8 mouse cellular contexts compared by ENCODE assay signal in genomic region chr3:123266753-123267651, GRCm38 (mm10). TPM values are rescaled to one million over a fixed set of nuclear protein-coding genes. Genes with fewer than 3 reads are reported as not detected.
DNase-seq lines count a peak whose midpoint lies in the region; ATAC-seq lines count a peak whose summit lies in the region.

TSS of gene Sec24d (plus strand) at chr3:123267455.

- peaks cover 44% of the 10 kb centered on the region for H3K27me3 ChIP-seq in forebrain, embryonic 10.5 days (ENCODE audit: poor library complexity, severe bottlenecking)
- no peaks in the 10 kb centered on the region for H3K27me3 ChIP-seq in heart, embryonic 14.5 days (ENCODE audit: control insufficient read depth, insufficient read depth, low read length)
- peaks cover 36% of the 10 kb centered on the region for H3K27me3 ChIP-seq in liver, embryonic 12.5 days (replicated peaks)
- H3K27me3 ChIP-seq in splenic B cell, adult 2 months (ENCODE audit: control insufficient read depth, insufficient read depth, low read length, poor library complexity, severe bottlenecking): no peaks in the 10 kb centered on the region

- no peaks in the 10 kb centered on the region for H3K36me3 ChIP-seq in forebrain, embryonic 10.5 days (replicated peaks)
- H3K36me3 ChIP-seq in heart, embryonic 14.5 days (ENCODE audit: control insufficient read depth, insufficient read depth, low read length): peaks cover 27% of the 10 kb centered on the region
- peaks cover 13% of the 10 kb centered on the region for H3K36me3 ChIP-seq in liver, embryonic 12.5 days
- H3K36me3 ChIP-seq in splenic B cell, adult 2 months (ENCODE audit: control insufficient read depth, insufficient read depth, low read length, poor library complexity, severe bottlenecking): no peaks in the 10 kb centered on the region

- WGBS in forebrain, embryonic 10.5 days: 3% methylated on average over 68 of the region's 68 CpGs
- 3% methylated on average over 65 of the region's 68 CpGs for WGBS in heart, embryonic 14.5 days
- 3% methylated on average over 68 of the region's 68 CpGs for WGBS in liver, embryonic 12.5 days (ENCODE audit: insufficient replicate concordance)

- H3K4me3 ChIP-seq in forebrain, embryonic 10.5 days: peak within 1 kb of the TSS; percentile 80
- H3K4me3 ChIP-seq in heart, embryonic 14.5 days (ENCODE audit: control insufficient read depth in 1 of 2, insufficient read depth in 1 of 2, low read depth in 1 of 2, low read length in 2 of 2): peak within 1 kb of the TSS; percentile 65 to 72
- H3K4me3 ChIP-seq in liver, embryonic 12.5 days: peak within 1 kb of the TSS; percentile 63

- ATAC-seq in heart, embryonic 14.5 days (ENCODE audit: insufficient number of reproducible peaks, insufficient read depth, low FRiP score, low read depth): peak; percentile 79
- peak; percentile 76 for ATAC-seq in liver, embryonic 12.5 days

- peak; percentile 92 for DNase-seq in CD4-positive helper T cell, adult 2 months (ENCODE audit: low read depth, low spot score)
- peak; percentile 46 for DNase-seq in brain, embryonic 18.5 days (ENCODE audit: low read depth, low spot score)
- DNase-seq in forebrain, embryonic 10.5 days (ENCODE audit: extremely low spot score, low spot score): peak; percentile 71
- peak; percentile 92 for DNase-seq in kidney, postnatal 14 days
- DNase-seq in naive thymus-derived CD4-positive, alpha-beta T cell, adult 2 months (ENCODE audit: low read depth): peak; percentile 92
- peak; percentile 63 for DNase-seq in splenic B cell, adult 2 months (ENCODE audit: low read depth, low spot score)

- H3K9ac ChIP-seq in heart, embryonic 14.5 days (ENCODE audit: low read length): peak within 1 kb of the TSS; percentile 87
- peak within 1 kb of the TSS; percentile 61 for H3K9ac ChIP-seq in liver, embryonic 12.5 days

- peak within 1 kb of the TSS; percentile 79 for H3K27ac ChIP-seq in forebrain, embryonic 10.5 days
- peak within 1 kb of the TSS; percentile 58 to 90 for H3K27ac ChIP-seq in heart, embryonic 14.5 days (replicated peaks in 1 of 2; ENCODE audit: control insufficient read depth in 1 of 2, insufficient read depth in 1 of 2, low read depth in 2 of 2, low read length in 2 of 2)
- H3K27ac ChIP-seq in liver, embryonic 12.5 days: peak within 1 kb of the TSS; percentile 27; the same call in 1 of the 2 replicates

- peaks cover 9% of the 10 kb centered on the region for H3K4me1 ChIP-seq in forebrain, embryonic 10.5 days
- H3K4me1 ChIP-seq in heart, embryonic 14.5 days (ENCODE audit: control insufficient read depth in 2 of 2, insufficient read depth in 2 of 2, low read length in 2 of 2): peaks cover 3 to 17% of the 10 kb centered on the region in 2 experiments
- no peaks in the 10 kb centered on the region for H3K4me1 ChIP-seq in liver, embryonic 12.5 days

- H3K9me3 ChIP-seq in forebrain, embryonic 10.5 days: no peaks in the 10 kb centered on the region
- H3K9me3 ChIP-seq in heart, embryonic 14.5 days (ENCODE audit: control insufficient read depth, low read length): no peaks in the 10 kb centered on the region
- H3K9me3 ChIP-seq in liver, embryonic 12.5 days (replicated peaks): no peaks in the 10 kb centered on the region

- H3K4me2 ChIP-seq in heart, embryonic 14.5 days (ENCODE audit: low read length): peak within 1 kb of the TSS; percentile 78
- H3K4me2 ChIP-seq in liver, embryonic 12.5 days: peak within 1 kb of the TSS; percentile 79

RNA-seq across cellular contexts. Expression of gene Sec24d, which starts in this region (rescaled TPM):
- polyA plus RNA-seq in forebrain, embryonic 10.5 days (2016; fragmentation: Nextera tagmentation; extraction: Ambion mirVana): 16.9 and 18.0 TPM in 2 replicates
- 70.8 and 72.8 TPM in 2 replicates for polyA plus RNA-seq in heart, embryonic 14.5 days (2014; fragmentation: Nextera tagmentation; extraction: Ambion mirVana)
- 18.8 and 21.6 TPM in 2 replicates for polyA plus RNA-seq in liver, embryonic 12.5 days (2016; fragmentation: Nextera tagmentation; extraction: Ambion mirVana)

Comparison
In these comparisons a context has a peak if more than half of its experiments do, and no peak if none do; other contexts are left out.
1. Peak in every context shown above with its lines: DNase-seq, ATAC-seq, H3K4me3 ChIP-seq and H3K27ac ChIP-seq.
2. H3K27ac ChIP-seq: peak in every context shown above with its lines; median percentile 79 in forebrain, embryonic 10.5 days; 74 in heart, embryonic 14.5 days; 27 in liver, embryonic 12.5 days.